Mouse (Mus musculus) neutrophil, adult 59 days (primary cell): ENCODE measurements around the gene Dpf1. TPM values are rescaled to one million over a fixed set of nuclear protein-coding genes. Genes with fewer than 3 reads are reported as not detected.

Experiments
- total RNA-seq, 2 experiments: library from RNA; stranded (reverse); gene quantifications; 1 replicate in 1 of 2; 2 replicates in 1 of 2; pipeline ENCODE4 v1.2.4; 2023

Dpf1 gene
- total RNA-seq, result not detected

DNA sequence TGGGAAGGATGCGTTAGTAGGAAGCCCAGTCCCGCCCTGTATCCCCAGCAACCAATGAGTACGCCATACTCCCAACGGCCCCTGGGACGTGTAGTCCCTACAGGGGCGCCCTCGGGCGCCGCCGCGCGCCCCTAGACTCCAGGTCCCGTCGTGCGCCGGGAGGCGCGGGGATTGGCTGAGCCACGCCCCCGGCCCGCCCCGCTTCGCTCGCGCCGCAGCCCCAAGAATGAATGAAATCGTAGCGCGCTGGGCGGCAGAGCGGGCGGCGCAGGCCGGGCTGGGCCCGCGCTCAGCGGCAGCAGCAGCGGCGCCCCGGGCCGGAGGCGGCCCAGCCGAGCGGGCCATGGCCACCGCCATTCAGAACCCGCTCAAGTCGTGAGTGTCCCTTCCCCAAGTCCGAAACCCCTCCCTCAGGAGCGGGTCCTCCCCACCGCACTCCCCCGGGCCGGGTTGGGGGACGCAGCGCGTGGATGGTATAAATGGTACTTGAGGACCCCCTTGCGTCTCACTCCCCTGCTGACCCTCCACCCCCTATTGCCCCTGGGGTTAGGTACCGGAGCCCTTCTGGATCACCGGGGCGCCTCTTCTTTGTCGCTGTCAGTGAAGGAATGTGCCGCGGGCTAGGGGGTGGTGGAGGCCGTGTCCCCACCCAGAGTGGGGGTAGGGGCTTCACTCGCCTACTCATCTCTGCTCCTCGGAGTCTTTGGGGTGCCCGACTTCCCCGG, at the start of gene Dpf1:
Dpf1 (plus strand) TSS at position 214 of the 725 bp plus-strand sequence.

DNA sequence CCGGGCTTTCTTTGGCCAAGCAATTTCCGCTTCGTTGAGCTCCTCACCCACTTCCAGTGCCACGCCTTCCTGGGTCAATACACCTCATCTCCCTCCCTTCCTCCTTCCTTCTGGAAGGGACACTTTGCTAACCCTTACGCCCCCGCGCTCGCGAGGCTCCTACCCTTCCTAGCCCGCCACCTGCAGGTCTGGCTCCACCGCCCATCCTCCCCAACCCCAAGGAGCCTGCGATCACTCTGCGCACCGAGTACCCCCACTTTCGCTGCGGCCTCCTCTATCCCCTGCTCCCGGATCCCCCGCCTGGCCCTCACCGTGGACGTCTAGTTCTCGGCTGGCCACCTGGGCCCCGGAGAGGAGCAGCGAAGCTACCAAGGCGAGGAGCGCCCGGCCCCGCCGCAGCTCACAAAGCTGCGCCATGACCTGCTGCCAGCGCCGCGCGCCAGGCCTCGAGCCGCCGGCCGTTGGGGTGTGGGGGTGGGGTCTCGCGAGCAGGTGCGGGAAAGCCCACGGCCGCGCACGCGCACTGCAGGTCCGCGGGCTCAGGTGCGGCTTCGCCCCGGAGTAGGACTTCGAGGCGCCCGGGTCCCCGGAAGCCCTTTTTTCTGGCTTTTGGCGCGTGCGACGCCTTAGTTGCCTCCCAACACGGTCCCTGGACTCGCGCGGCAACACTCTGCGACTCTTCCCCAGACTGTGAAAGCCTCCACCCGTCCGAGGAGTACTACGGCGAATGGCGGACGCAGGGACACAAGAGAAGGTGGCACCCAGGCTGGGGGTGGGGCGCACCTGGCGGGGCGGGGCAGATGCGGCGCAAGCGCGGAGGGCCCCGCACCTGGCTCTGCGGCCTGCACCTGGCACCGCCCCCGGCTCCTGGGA, 22.3 kb upstream of the Dpf1 start, which contains the start of gene Spint2:
Spint2 (minus strand) TSS at position 712 of the 873 bp plus-strand sequence.

GRCm38 (mm10) chr7:29288942-29289638, 14.7 kb upstream of the Dpf1 start, which contains the start of gene Ppp1r14a:
Gene Ppp1r14a, plus strand, starts transcription at chr7:29289308.

Other genes starting within 250 kb of the Dpf1 start
- gene Ryr1, start 178.8 kb upstream of the Dpf1 start, total RNA-seq, result under 1 TPM; 0.09 to 0.18 TPM
- 100 to 1,000 TPM; 301 to 302 TPM for gene Rasgrp4, start 169.1 kb upstream of the Dpf1 start, total RNA-seq
- gene Fam98c, start 147.7 kb upstream of the Dpf1 start, total RNA-seq, result 10 to 100 TPM; 14.3 to 19.2 TPM
- gene Ggn, start 133.7 kb upstream of the Dpf1 start, total RNA-seq, result under 1 TPM; 0.37 to 0.40 TPM
- gene Spred3, start 133.5 kb upstream of the Dpf1 start, total RNA-seq, result 1 to 10 TPM; 1.6 to 2.1 TPM
- 100 to 1,000 TPM; 160 to 185 TPM for gene Psmd8, start 123.2 kb upstream of the Dpf1 start, total RNA-seq
- 1 to 10 TPM; 1.7 to 2.5 TPM for gene Catsperg1, start 89.9 kb upstream of the Dpf1 start, total RNA-seq
- gene Kcnk6, start 71.4 kb upstream of the Dpf1 start, total RNA-seq, result 1 to 10 TPM; 7.3 to 7.5 TPM
- gene Yif1b, start 65.6 kb upstream of the Dpf1 start, total RNA-seq, result 10 to 100 TPM; 17.8 to 19.2 TPM
- gene 2200002D01Rik, start 55.5 kb upstream of the Dpf1 start, total RNA-seq, result not detected
- gene Spint2, start 22.0 kb upstream of the Dpf1 start, total RNA-seq, result 10 to 100 TPM; 18.2 to 22.9 TPM
- not detected for gene Ppp1r14a, start 14.6 kb upstream of the Dpf1 start, total RNA-seq
- gene Sipa1l3, start 214.7 kb downstream of the Dpf1 start, total RNA-seq, result 10 to 100 TPM; 30.9 to 37.8 TPM